Mouse (Mus musculus): ENCODE results near the gene Nt5m. TPM values are rescaled to one million over a fixed set of nuclear protein-coding genes. Genes with fewer than 3 reads are reported as not detected.

The Nt5m gene
- polyA plus RNA-seq, 1 experiment = 30.8 TPM

GRCm38 (mm10) chr11:59920331-59920730 is 81.1 kb downstream of the Nt5m start:
- Histone ChIP-seq H3K36me3 (ENCODE audit: control insufficient read depth, insufficient read depth) (no peaks in the 10 kb centered on the region), H3K4me2 (ENCODE audit: low read depth) (no peak overlapping the region), H3K79me2 (ENCODE audit: control insufficient read depth, insufficient read depth) (no peaks in the 10 kb centered on the region), H3K27me3 (ENCODE audit: control insufficient read depth, insufficient read depth, insufficient read length) (peaks cover 6% of the 10 kb centered on the region), H3ac (ENCODE audit: control insufficient read depth, insufficient read length) (no peak overlapping the region), H3K4me3 (no peak overlapping the region)
- no peak for TF ChIP-seq REST (IDR thresholded peaks at IDR 0.05; ENCODE audit: insufficient read depth, insufficient read length)
- no peak for TF ChIP-seq POLR2AphosphoS2 (IDR thresholded peaks at IDR 0.05; ENCODE audit: insufficient read length, low read depth)
- TF ChIP-seq POLR2A (IDR thresholded peaks at IDR 0.05; ENCODE audit: insufficient read length, low read depth) = no peak
- TF ChIP-seq E2F4 (IDR thresholded peaks at IDR 0.05; ENCODE audit: insufficient read depth) = no peak
- no peak for TF ChIP-seq TCF3 (IDR thresholded peaks at IDR 0.05; ENCODE audit: insufficient read length, low read depth)
- no peak for TF ChIP-seq MYOG (IDR thresholded peaks at IDR 0.05; ENCODE audit: control insufficient read depth in 1 of 3, insufficient read depth in 1 of 3, insufficient read length in 2 of 3, low read depth in 2 of 3)
- TF ChIP-seq MYOD1 (IDR thresholded peaks at IDR 0.05; ENCODE audit: control insufficient read depth in 1 of 3, insufficient read length in 2 of 3, low read depth in 2 of 3) = no peak
- TF ChIP-seq TCF12 (IDR thresholded peaks at IDR 0.05; ENCODE audit: insufficient read depth, poor library complexity, severe bottlenecking) = no peak
- TF ChIP-seq SRF (IDR thresholded peaks at IDR 0.05; ENCODE audit: control insufficient read depth, insufficient read length, low read depth) = no peak
- no peak for TF ChIP-seq CEBPB (IDR thresholded peaks at IDR 0.05; ENCODE audit: insufficient read depth, poor library complexity, severe bottlenecking)
- no peak for TF ChIP-seq USF1 (IDR thresholded peaks at IDR 0.05; ENCODE audit: low read depth)
- TF ChIP-seq MAX (IDR thresholded peaks at IDR 0.05; ENCODE audit: low read depth) = no peak

- no peak overlapping the region for H3K4me3 ChIP-seq
- TF ChIP-seq CEBPB (IDR thresholded peaks at IDR 0.05; ENCODE audit: insufficient read depth, poor library complexity, severe bottlenecking) = no peak
- no peak for TF ChIP-seq SRF (IDR thresholded peaks at IDR 0.05; ENCODE audit: control insufficient read depth, insufficient read length, low read depth)
- no peak for TF ChIP-seq TCF12 (IDR thresholded peaks at IDR 0.05; ENCODE audit: insufficient read depth, poor library complexity, severe bottlenecking)
- TF ChIP-seq USF1 (IDR thresholded peaks at IDR 0.05; ENCODE audit: low read depth) = no peak
- TF ChIP-seq REST (IDR thresholded peaks at IDR 0.05; ENCODE audit: insufficient read depth, insufficient read length) = no peak
- no peak for TF ChIP-seq POLR2AphosphoS2 (IDR thresholded peaks at IDR 0.05; ENCODE audit: insufficient read length, low read depth)
- TF ChIP-seq E2F4 (IDR thresholded peaks at IDR 0.05; ENCODE audit: insufficient read depth) = no peak
- no peaks in the 10 kb centered on the region for H3K36me3 ChIP-seq (ENCODE audit: control insufficient read depth, insufficient read depth)
- H3ac ChIP-seq (ENCODE audit: control insufficient read depth, insufficient read length) = no peak overlapping the region
- no peaks in the 10 kb centered on the region for H3K79me2 ChIP-seq (ENCODE audit: control insufficient read depth, insufficient read depth)
- H3K4me2 ChIP-seq (ENCODE audit: low read depth) = no peak overlapping the region
- H3K27me3 ChIP-seq (ENCODE audit: control insufficient read depth, insufficient read depth, insufficient read length) = peaks cover 5% of the 10 kb centered on the region
Measured at GRCm38 (mm10) chr11:59921265-59921664, 82.0 kb downstream of the Nt5m start.

GRCm38 (mm10) chr11:59930031-59930430 is 90.8 kb downstream of the Nt5m start:
- Histone ChIP-seq H3K4me3 (no peak overlapping the region), H3K4me2 (ENCODE audit: low read depth) (no peak overlapping the region), H3K27me3 (ENCODE audit: control insufficient read depth, insufficient read depth, insufficient read length) (peaks cover 44% of the 10 kb centered on the region), H3ac (ENCODE audit: control insufficient read depth, insufficient read length) (no peak overlapping the region), H3K79me2 (ENCODE audit: control insufficient read depth, insufficient read depth) (no peaks in the 10 kb centered on the region), H3K36me3 (ENCODE audit: control insufficient read depth, insufficient read depth) (no peaks in the 10 kb centered on the region)
- TF ChIP-seq POLR2AphosphoS2 (IDR thresholded peaks at IDR 0.05; ENCODE audit: insufficient read length, low read depth) = no peak
- no peak for TF ChIP-seq SRF (IDR thresholded peaks at IDR 0.05; ENCODE audit: control insufficient read depth, insufficient read length, low read depth)
- TF ChIP-seq USF1 (IDR thresholded peaks at IDR 0.05; ENCODE audit: low read depth) = no peak
- TF ChIP-seq MYOG (IDR thresholded peaks at IDR 0.05; ENCODE audit: control insufficient read depth in 1 of 3, insufficient read depth in 1 of 3, insufficient read length in 2 of 3, low read depth in 2 of 3) = no peak
- no peak for TF ChIP-seq REST (IDR thresholded peaks at IDR 0.05; ENCODE audit: insufficient read depth, insufficient read length)
- TF ChIP-seq TCF12 (IDR thresholded peaks at IDR 0.05; ENCODE audit: insufficient read depth, poor library complexity, severe bottlenecking) = no peak
- TF ChIP-seq POLR2A (IDR thresholded peaks at IDR 0.05; ENCODE audit: insufficient read length, low read depth) = no peak
- no peak for TF ChIP-seq TCF3 (IDR thresholded peaks at IDR 0.05; ENCODE audit: insufficient read length, low read depth)
- TF ChIP-seq E2F4 (IDR thresholded peaks at IDR 0.05; ENCODE audit: insufficient read depth) = no peak
- TF ChIP-seq MYOD1 (IDR thresholded peaks at IDR 0.05; ENCODE audit: control insufficient read depth in 1 of 3, insufficient read length in 2 of 3, low read depth in 2 of 3) = no peak
- no peak for TF ChIP-seq CEBPB (IDR thresholded peaks at IDR 0.05; ENCODE audit: insufficient read depth, poor library complexity, severe bottlenecking)
- TF ChIP-seq MAX (IDR thresholded peaks at IDR 0.05; ENCODE audit: low read depth) = no peak

Other genes starting within 250 kb of the Nt5m start
- gene Olfr223, start 246.2 kb upstream of the Nt5m start, polyA plus RNA-seq (2012; fragmentation: generic; extraction: Trizol) = not detected
- gene Mprip, start 178.1 kb upstream of the Nt5m start, polyA plus RNA-seq (2012; fragmentation: generic; extraction: Trizol) = 191 TPM
- 0.02 TPM for gene Pld6, start 51.8 kb upstream of the Nt5m start, polyA plus RNA-seq (2012; fragmentation: generic; extraction: Trizol)
- gene Flcn, start 29.4 kb upstream of the Nt5m start, polyA plus RNA-seq (2012; fragmentation: generic; extraction: Trizol) = 43.9 TPM
- 65.7 TPM for gene Cops3, start 391 bp downstream of the Nt5m start, polyA plus RNA-seq (2012; fragmentation: generic; extraction: Trizol)
- gene Med9, start 108.8 kb downstream of the Nt5m start, polyA plus RNA-seq (2012; fragmentation: generic; extraction: Trizol) = 41.6 TPM
- gene Rasd1, start 125.5 kb downstream of the Nt5m start, polyA plus RNA-seq (2012; fragmentation: generic; extraction: Trizol) = 0.04 TPM
- gene Pemt, start 207.0 kb downstream of the Nt5m start, polyA plus RNA-seq (2012; fragmentation: generic; extraction: Trizol) = 15.8 TPM